Comparison of ENCODE assay signal across 10 mouse cellular contexts in the genomic region with DNA sequence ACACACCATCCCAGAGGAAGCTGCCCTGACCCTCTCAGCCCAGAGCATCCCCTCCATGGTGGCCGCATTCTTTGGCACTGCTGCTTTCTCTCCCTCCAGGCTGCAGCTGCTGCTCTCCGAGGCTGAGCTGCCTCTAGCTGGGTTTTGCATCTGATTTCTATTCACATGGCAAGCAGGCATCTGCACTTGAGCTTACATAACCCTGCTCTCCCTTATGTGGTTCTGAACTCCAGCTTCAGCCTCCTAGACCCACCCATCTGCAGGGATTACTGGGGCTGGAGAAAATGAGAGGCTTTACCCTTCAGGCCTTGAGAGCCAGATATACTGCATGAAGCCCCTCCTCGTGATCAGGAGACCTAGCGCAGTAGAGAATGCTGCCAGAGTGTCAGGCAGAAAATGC. TPM values are rescaled to one million over a fixed set of nuclear protein-coding genes. Genes with fewer than 3 reads are reported as not detected.
A peak's percentile ranks its signal among the peaks of the same experiment; 100 is the strongest.
DNase-seq lines count a peak whose midpoint lies in the region.
"Had no signal": no experiment of that assay in that cellular context is flagged by ENCODE, and none has a peak within 500 bp of the region (broad histone marks: within the 10 kb centered on the region; RNA-seq: fewer than 3 reads in every experiment).

No protein-coding gene starts in this region.

- WGBS in forebrain, embryonic 10.5 days: 87% methylated on average over 4 of the region's 4 CpGs

- H3K27ac ChIP-seq in forebrain, embryonic 10.5 days: no peak overlapping the region

- H3K27me3 ChIP-seq in forebrain, embryonic 10.5 days (ENCODE audit: poor library complexity, severe bottlenecking): no peaks in the 10 kb centered on the region

- no peak overlapping the region for H3K4me3 ChIP-seq in forebrain, embryonic 10.5 days

- DNase-seq in left cerebral cortex, adult 11 months (ENCODE audit: low spot score): peak; percentile 83
- no peak for DNase-seq in left cerebral cortex, postnatal 4 days
- peak; percentile 77 to 83 for DNase-seq in frontal cortex, adult 2 months (ENCODE audit: extremely low spot score in 1 of 2, low spot score in 1 of 2)
- peak; percentile 36 to 58 for DNase-seq in layer of hippocampus, postnatal 14 days (ENCODE audit: low spot score in 2 of 2)
- peak; percentile 72 for DNase-seq in right cerebral cortex, postnatal 25 days
- DNase-seq in urinary bladder, postnatal 4 days (ENCODE audit: low spot score in 2 of 2): no peak
- no peak for DNase-seq in forebrain, embryonic 10.5 days (ENCODE audit: extremely low spot score, low spot score)
- DNase-seq in thymus, postnatal 36 days: no peak
- DNase-seq: gastrocnemius, postnatal 14 days; kidney, postnatal 25 days had no signal

- H3K9me3 ChIP-seq in forebrain, embryonic 10.5 days: no peaks in the 10 kb centered on the region

- peaks cover 83% of the 10 kb centered on the region for H3K36me3 ChIP-seq in forebrain, embryonic 10.5 days (replicated peaks)

- intact Hi-C loops in left cerebral cortex, postnatal 4 days (cut with DNase I): no loop called here

- H3K4me1 ChIP-seq in forebrain, embryonic 10.5 days: no peaks in the 10 kb centered on the region

RNA-seq across cellular contexts. Expression of a gene that starts 16.5 kb away (rescaled TPM):
- total RNA-seq in left cerebral cortex, postnatal 4 days (2021): 10 to 100 TPM; 18.3 to 18.8 TPM
- polyA plus RNA-seq in frontal cortex, adult 2 months (2012; rRNA removed): 34.8 and 35.4 TPM in 2 replicates
- total RNA-seq in layer of hippocampus, postnatal 14 days (2021): 10 to 100 TPM; 14.6 to 19.3 TPM
- 35.6 and 38.1 TPM in 2 replicates for polyA plus RNA-seq in forebrain, embryonic 10.5 days (2016; fragmentation: Nextera tagmentation; extraction: Ambion mirVana)

RNA-seq across cellular contexts. Expression of a gene that starts 22.4 kb away (rescaled TPM):
- 100 to 1,000 TPM; 735 to 744 TPM for total RNA-seq in left cerebral cortex, postnatal 4 days (2021)
- 536 and 611 TPM in 2 replicates for polyA plus RNA-seq in frontal cortex, adult 2 months (2012; rRNA removed)
- 100 to 1,000 TPM; 513 to 558 TPM for total RNA-seq in layer of hippocampus, postnatal 14 days (2021)
- 1,283 and 1,312 TPM in 2 replicates for polyA plus RNA-seq in forebrain, embryonic 10.5 days (2016; fragmentation: Nextera tagmentation; extraction: Ambion mirVana)

RNA-seq across cellular contexts. Expression of a gene that starts 22.6 kb away (rescaled TPM):
- total RNA-seq in left cerebral cortex, postnatal 4 days (2021): 1 to 10 TPM; 7.9 to 8.0 TPM
- 6.2 and 7.1 TPM in 2 replicates for polyA plus RNA-seq in frontal cortex, adult 2 months (2012; rRNA removed)
- total RNA-seq in layer of hippocampus, postnatal 14 days (2021): 1 to 10 TPM; 4.8 to 6.2 TPM
- 47.5 and 49.3 TPM in 2 replicates for polyA plus RNA-seq in forebrain, embryonic 10.5 days (2016; fragmentation: Nextera tagmentation; extraction: Ambion mirVana)

RNA-seq across cellular contexts. Expression of a gene that starts 39.4 kb away (rescaled TPM):
- total RNA-seq in left cerebral cortex, postnatal 4 days (2021): 1 to 10 TPM; 7.1 to 7.3 TPM
- 0.22 and 0.29 TPM in 2 replicates for polyA plus RNA-seq in frontal cortex, adult 2 months (2012; rRNA removed)
- 1 to 10 TPM; 3.2 to 4.3 TPM for total RNA-seq in layer of hippocampus, postnatal 14 days (2021)
- polyA plus RNA-seq in forebrain, embryonic 10.5 days (2016; fragmentation: Nextera tagmentation; extraction: Ambion mirVana): 3.6 and 4.4 TPM in 2 replicates

RNA-seq across cellular contexts. Expression of a gene that starts 57.9 kb away (rescaled TPM):
- total RNA-seq in left cerebral cortex, postnatal 4 days (2021): 10 to 100 TPM; 65.3 to 70.6 TPM
- 261 and 265 TPM in 2 replicates for polyA plus RNA-seq in frontal cortex, adult 2 months (2012; rRNA removed)
- total RNA-seq in layer of hippocampus, postnatal 14 days (2021): 100 to 1,000 TPM; 192 to 203 TPM
- 74.9 and 81.7 TPM in 2 replicates for polyA plus RNA-seq in forebrain, embryonic 10.5 days (2016; fragmentation: Nextera tagmentation; extraction: Ambion mirVana)

Comparison
In these comparisons a context has a peak if more than half of its experiments do, and no peak if none do; other contexts are left out.
1. DNase-seq: peak in left cerebral cortex, adult 11 months (single experiment), frontal cortex, adult 2 months (2 of 2), layer of hippocampus, postnatal 14 days (2 of 2) and right cerebral cortex, postnatal 25 days (single experiment); none in left cerebral cortex, postnatal 4 days (single experiment), urinary bladder, postnatal 4 days (0 of 2), forebrain, embryonic 10.5 days (single experiment) and thymus, postnatal 36 days (0 of 2).